Mouse (Mus musculus): ENCODE data around the gene Cxcl1. TPM values are rescaled to one million over a fixed set of nuclear protein-coding genes. Genes with fewer than 3 reads are reported as not detected.
A peak's percentile ranks its signal among the peaks of the same experiment; 100 is the strongest.

Gene Cxcl1
- polyA plus RNA-seq, 1 experiment from 2014 or later = 0.24 TPM

GRCm38 (mm10) chr5:90897429-90897828, 6.4 kb downstream of the Cxcl1 start:
- H3K27ac ChIP-seq (replicated peaks) = no peak overlapping the region
- H3K4me1 ChIP-seq = peaks cover 8% of the 10 kb centered on the region
- no peaks in the 10 kb centered on the region for H3K9me3 ChIP-seq
- no peak overlapping the region for H3K4me3 ChIP-seq
- no peaks in the 10 kb centered on the region for H3K27me3 ChIP-seq
- no peak overlapping the region for H3K4me2 ChIP-seq (replicated peaks)
- no peak overlapping the region for H3K9ac ChIP-seq (replicated peaks)
- H3K36me3 ChIP-seq = no peaks in the 10 kb centered on the region
- 77% methylated on average over 3 of the region's 3 CpGs for WGBS
- ATAC-seq (replicated peaks) = no peak

GRCm38 (mm10) chr5:90899308-90899707, 8.3 kb downstream of the Cxcl1 start:
- Histone ChIP-seq H3K9ac (replicated peaks) (no peak overlapping the region), H3K27me3 (peaks cover 4% of the 10 kb centered on the region; the same call in 1 of the 2 replicates), H3K4me1 (peaks cover 17% of the 10 kb centered on the region), H3K4me2 (replicated peaks) (no peak overlapping the region), H3K27ac (replicated peaks) (no peak overlapping the region), H3K9me3 (no peaks in the 10 kb centered on the region), H3K36me3 (no peaks in the 10 kb centered on the region), H3K4me3 (no peak overlapping the region)
- 85% methylated on average over 5 of the region's 5 CpGs for WGBS
- no peak for ATAC-seq (replicated peaks)

GRCm38 (mm10) chr5:90900147-90900546, 9.1 kb downstream of the Cxcl1 start:
- H3K36me3 ChIP-seq = no peaks in the 10 kb centered on the region
- peaks cover 17% of the 10 kb centered on the region for H3K4me1 ChIP-seq
- 34% methylated on average over 7 of the region's 7 CpGs for whole genome bisulfite sequencing

DNA sequence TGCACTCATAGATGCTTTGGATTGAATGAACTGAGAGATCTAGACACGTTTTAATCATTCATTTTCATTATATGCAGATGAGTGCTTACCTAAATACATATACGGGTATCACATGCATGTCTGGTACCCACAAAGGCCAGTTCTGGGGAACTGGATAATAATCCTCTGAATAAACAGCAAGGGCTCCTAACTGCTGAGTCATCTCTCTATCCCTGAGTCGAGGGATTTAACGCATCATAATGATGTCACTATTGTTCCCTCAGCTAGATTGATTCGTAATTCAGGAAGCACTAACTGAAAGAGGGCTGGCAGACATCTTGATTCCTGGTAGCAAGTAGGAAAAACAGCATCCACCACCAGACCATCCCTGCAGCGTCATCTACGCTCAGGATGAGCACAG, 9.6 kb downstream of the Cxcl1 start:
- H3K9me3 ChIP-seq = no peaks in the 10 kb centered on the region
- H3K36me3 ChIP-seq = no peaks in the 10 kb centered on the region
- H3K4me3 ChIP-seq = no peak overlapping the region
- no peak overlapping the region for H3K9ac ChIP-seq (replicated peaks)
- H3K27ac ChIP-seq (replicated peaks) = no peak overlapping the region
- peaks cover 4% of the 10 kb centered on the region; the same call in 1 of the 2 replicates for H3K27me3 ChIP-seq
- ATAC-seq (replicated peaks) = no peak
- peaks cover 17% of the 10 kb centered on the region for H3K4me1 ChIP-seq
- H3K4me2 ChIP-seq (replicated peaks) = no peak overlapping the region
- 63% methylated on average over 7 of the region's 7 CpGs for WGBS

More at GRCm38 (mm10) chr5:90900147-90900546, 9.1 kb downstream of the Cxcl1 start:
- no peak overlapping the region for H3K4me2 ChIP-seq (replicated peaks)
- H3K27me3 ChIP-seq = peaks cover 4% of the 10 kb centered on the region; the same call in 1 of the 2 replicates
- ATAC-seq (replicated peaks) = no peak
- no peaks in the 10 kb centered on the region for H3K9me3 ChIP-seq
- H3K4me3 ChIP-seq = no peak overlapping the region
- no peak overlapping the region for H3K9ac ChIP-seq (replicated peaks)
- H3K27ac ChIP-seq (replicated peaks) = no peak overlapping the region

DNA sequence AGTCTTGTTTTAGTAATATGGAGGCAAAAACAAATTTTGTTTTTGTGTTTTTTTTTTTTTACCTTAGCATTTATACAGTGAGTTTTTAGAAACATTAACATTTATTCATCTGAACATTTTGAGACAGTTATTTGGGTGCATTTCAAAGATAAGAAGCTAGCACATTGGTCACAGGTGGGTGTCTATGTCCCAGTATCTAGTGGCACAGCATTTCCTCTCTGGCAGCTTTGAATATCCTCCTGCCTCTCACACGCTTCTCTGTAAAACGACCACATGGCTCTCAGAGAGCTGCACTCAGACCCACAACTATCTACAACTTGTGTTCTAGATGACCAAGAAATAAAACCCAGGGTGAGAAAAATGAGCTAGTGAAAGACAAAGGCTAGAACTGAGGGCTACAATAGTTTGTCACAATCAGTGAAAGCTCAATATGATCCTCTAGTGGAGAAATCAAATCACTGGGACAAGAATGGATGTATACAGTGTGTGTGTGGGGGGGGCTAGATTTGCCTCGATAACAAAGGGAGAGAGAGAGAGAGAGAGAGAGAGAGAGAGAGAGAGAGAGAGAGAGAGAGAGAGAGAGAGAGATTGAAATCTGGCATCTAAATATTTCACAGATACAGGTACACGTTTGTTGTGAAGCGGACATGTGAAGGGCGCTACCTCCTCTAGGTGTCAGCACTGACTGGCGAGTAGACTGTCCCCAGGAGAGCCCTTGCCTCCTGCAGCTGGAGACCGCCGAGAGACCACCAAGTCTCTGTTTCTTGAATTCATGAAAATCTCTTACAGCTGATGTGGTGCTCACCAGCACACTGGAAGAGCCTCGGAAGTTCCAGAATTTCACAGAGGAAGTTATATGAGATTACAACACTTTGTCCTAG, 11.6 kb downstream of the Cxcl1 start:
- Histone ChIP-seq H3K9ac (replicated peaks) (no peak overlapping the region), H3K4me1 (peaks cover 17% of the 10 kb centered on the region), H3K4me3 (peak overlapping the region; percentile 32), H3K36me3 (no peaks in the 10 kb centered on the region), H3K27ac (replicated peaks) (no peak overlapping the region), H3K9me3 (no peaks in the 10 kb centered on the region), H3K4me2 (replicated peaks) (peak overlapping the region; percentile 66), H3K27me3 (peaks cover 4% of the 10 kb centered on the region; the same call in 1 of the 2 replicates)
- WGBS = 12% methylated on average over 10 of the region's 10 CpGs
- peak; percentile 47 for ATAC-seq (replicated peaks)

DNA sequence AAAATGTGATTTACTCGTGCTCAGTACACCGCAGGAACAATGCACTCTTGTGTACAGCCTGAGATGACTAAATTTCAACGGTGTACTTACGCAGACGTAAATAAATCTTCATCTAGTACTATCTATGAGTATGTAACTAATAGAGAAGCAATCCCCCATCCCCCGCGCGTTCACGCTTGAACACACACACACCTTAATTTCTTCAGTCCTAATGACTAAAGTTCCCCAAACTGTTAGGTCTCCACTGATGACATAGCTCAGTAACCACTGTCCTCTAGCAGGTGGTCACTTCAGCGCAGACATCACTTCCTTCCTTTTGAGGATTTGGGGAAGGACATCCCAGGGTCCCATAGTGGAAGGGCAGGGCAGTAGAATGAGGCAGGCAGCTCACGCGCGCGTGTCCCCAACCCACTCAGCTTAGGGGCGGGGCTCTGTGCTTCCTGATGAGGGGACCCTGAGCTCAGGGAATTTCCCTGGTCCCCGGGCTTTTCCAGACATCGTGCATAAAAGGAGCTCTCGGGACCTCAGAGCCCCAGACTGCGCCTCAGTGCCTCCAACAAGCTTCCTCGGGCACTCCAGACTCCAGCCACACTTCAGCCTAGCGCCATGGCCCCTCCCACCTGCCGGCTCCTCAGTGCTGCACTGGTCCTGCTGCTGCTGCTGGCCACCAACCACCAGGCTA, 12.4 kb downstream of the Cxcl1 start, which contains the start of gene Cxcl2:
TSS of gene Cxcl2 (plus strand) at position 533 of the 682 bp plus-strand sequence.
- Histone ChIP-seq H3K27ac (replicated peaks) (no peak within 1 kb of the TSS), H3K27me3 (peaks cover 4% of the 10 kb centered on the region; the same call in 1 of the 2 replicates), H3K36me3 (no peaks in the 10 kb centered on the region), H3K9me3 (no peaks in the 10 kb centered on the region), H3K9ac (replicated peaks) (no peak within 1 kb of the TSS; the same call in 1 of the 2 replicates), H3K4me1 (peaks cover 17% of the 10 kb centered on the region), H3K4me2 (replicated peaks) (peak within 1 kb of the TSS; percentile 66), H3K4me3 (peak within 1 kb of the TSS; percentile 32)
- WGBS = 6% methylated on average over 22 of the region's 22 CpGs
- ATAC-seq (replicated peaks) = peak; percentile 70

DNA sequence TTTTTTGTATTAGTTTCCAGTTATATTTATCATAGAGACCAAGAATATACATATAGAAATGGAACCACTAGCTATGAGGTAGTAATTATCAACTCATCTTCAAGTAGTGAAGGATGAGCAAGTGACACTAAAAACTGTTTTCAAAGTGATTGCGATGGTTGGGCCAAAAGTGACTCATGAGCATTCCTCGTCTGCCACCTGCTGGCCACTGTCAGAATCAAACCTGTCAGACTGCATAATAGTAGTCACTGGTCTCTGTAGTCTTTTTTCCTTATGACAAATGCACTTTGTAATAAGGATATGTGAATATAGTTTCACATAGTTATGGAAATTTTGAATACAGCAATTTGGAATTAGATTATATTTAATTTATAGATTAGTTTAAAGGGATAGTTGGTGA, 17.9 kb downstream of the Cxcl1 start:
- WGBS = 1% methylated on average over 2 of the region's 2 CpGs
- H3K27ac ChIP-seq (replicated peaks) = no peak overlapping the region

DNA sequence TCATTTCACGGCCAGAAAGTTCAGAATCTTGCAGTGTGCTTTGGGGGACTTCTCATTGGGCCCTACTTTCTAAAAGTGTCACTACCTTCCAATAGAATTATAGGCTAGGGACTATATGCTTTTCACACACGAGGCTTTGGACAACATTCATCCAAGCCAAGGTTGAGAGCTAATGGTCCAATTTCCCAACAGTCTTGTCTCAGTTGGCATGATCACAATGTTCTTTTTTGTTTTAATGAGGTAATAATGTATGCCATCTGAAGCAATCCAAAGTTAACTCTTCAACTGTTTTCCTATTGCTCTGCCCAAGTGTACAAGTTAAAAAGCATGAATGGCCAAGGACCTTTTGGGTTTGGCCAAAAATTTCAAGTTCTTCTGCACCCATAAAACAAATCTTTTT, 28.5 kb downstream of the Cxcl1 start:
- Histone ChIP-seq H3K36me3 (no peaks in the 10 kb centered on the region), H3K27ac (replicated peaks) (no peak overlapping the region), H3K4me1 (no peaks in the 10 kb centered on the region), H3K4me3 (no peak overlapping the region), H3K9ac (replicated peaks) (no peak overlapping the region), H3K9me3 (no peaks in the 10 kb centered on the region), H3K4me2 (replicated peaks) (no peak overlapping the region), H3K27me3 (no peaks in the 10 kb centered on the region)
- 75% methylated on average over 2 of the region's 2 CpGs for WGBS
- no peak for ATAC-seq (replicated peaks)

More for the DNA sequence above, 17.9 kb downstream of the Cxcl1 start:
- Histone ChIP-seq H3K4me2 (replicated peaks) (no peak overlapping the region), H3K9me3 (no peaks in the 10 kb centered on the region), H3K36me3 (no peaks in the 10 kb centered on the region), H3K9ac (replicated peaks) (no peak overlapping the region), H3K4me3 (no peak overlapping the region), H3K27me3 (no peaks in the 10 kb centered on the region), H3K4me1 (no peaks in the 10 kb centered on the region)
- ATAC-seq (replicated peaks) = peak; percentile 79; the same call in 1 of the 2 replicates

GRCm38 (mm10) chr5:90922958-90923357, 31.9 kb downstream of the Cxcl1 start:
- WGBS = 92% methylated on average over 4 of the region's 4 CpGs
- no peak for ATAC-seq (replicated peaks)
- H3K27ac ChIP-seq (replicated peaks) = no peak overlapping the region
- no peaks in the 10 kb centered on the region for H3K27me3 ChIP-seq
- no peak overlapping the region for H3K4me2 ChIP-seq (replicated peaks)
- H3K9ac ChIP-seq (replicated peaks) = no peak overlapping the region
- no peak overlapping the region for H3K4me3 ChIP-seq
- no peaks in the 10 kb centered on the region for H3K9me3 ChIP-seq
- H3K4me1 ChIP-seq = no peaks in the 10 kb centered on the region
- no peaks in the 10 kb centered on the region for H3K36me3 ChIP-seq

DNA sequence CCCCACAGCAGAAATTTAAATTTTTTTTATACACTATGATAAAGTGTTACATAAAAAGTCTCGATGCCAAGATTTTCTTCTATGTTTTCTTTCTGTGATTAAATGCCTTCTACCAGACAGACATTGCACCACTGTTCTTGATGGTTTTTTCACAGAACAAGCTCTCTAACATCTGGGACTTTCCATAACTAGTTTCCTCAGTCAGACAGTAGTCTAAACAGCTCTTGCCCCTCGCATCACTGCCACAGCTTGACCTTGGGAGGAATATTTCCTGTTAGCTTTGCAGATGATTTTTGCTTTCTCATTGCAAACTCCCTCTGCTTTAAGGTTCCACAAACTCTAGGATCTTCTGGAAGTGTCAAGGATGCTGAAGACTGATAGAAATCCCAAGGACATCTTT, 39.5 kb downstream of the Cxcl1 start:
- Histone ChIP-seq H3K4me1 (peaks cover 9% of the 10 kb centered on the region), H3K4me3 (peak overlapping the region; percentile 75), H3K9ac (replicated peaks) (peak overlapping the region; percentile 93), H3K4me2 (replicated peaks) (peak overlapping the region; percentile 52), H3K27ac (replicated peaks) (peak overlapping the region; percentile 98), H3K36me3 (no peaks in the 10 kb centered on the region), H3K9me3 (no peaks in the 10 kb centered on the region), H3K27me3 (no peaks in the 10 kb centered on the region)
- 52% methylated on average over 2 of the region's 2 CpGs for WGBS
- peak; percentile 4; the same call in 1 of the 2 replicates for ATAC-seq (replicated peaks)

DNA sequence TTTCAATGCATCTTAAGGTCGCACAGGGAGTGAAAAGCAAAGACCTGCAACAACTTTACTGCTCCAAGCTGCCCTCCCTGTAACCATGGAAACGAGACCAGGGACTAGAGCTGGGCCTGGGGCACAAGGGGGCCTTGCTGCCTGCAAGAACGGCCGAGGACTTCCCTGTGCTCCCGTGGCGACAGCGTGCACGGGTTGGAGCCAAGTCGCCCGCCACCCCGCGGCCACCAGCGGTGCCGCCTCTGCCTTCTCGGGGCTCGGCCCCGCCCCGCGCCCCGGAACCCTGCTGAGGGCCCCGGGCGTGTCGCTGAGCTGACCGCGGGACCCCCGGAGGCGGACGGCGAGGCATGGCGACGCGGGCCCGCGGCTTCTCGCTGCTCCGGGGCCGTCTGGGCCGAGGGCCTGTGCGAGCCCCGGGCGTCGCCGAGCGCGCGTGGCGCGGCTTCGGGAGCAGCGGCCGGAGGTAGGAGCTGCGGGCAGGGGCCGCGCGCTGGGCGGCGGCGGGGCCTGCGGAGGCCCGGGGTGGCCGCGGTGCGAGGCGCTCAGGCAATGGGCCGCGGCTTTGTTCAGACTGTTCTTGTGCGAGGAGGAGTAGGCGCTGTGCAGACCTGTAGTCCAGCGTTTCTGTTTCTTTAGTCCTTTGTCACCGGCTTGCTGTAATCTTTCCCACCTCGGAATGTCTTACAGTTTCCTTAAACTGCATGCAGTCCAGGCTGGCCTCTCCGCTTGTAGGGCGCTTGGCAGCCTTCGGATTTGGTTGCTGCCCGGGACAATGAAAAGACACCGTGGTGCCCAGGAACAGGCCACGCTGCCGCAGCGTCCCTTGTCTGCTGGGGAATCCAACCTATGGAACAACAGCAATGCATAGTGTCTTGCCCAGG, 40.2 kb downstream of the Cxcl1 start, which contains the start of gene Mthfd2l:
TSS of gene Mthfd2l (plus strand) at position 147 of the 881 bp plus-strand sequence.
- H3K27me3 ChIP-seq = no peaks in the 10 kb centered on the region
- no peaks in the 10 kb centered on the region for H3K9me3 ChIP-seq
- peak within 1 kb of the TSS; percentile 93 for H3K9ac ChIP-seq (replicated peaks)
- peak; percentile 97 for ATAC-seq (replicated peaks)
- 0 out of 2 replicates have a peak, but pooled peaks cover 4% of the 10 kb centered on the region for H3K36me3 ChIP-seq
- H3K4me2 ChIP-seq (replicated peaks) = peak within 1 kb of the TSS; percentile 52
- H3K4me1 ChIP-seq = peaks cover 9% of the 10 kb centered on the region
- H3K4me3 ChIP-seq = peak within 1 kb of the TSS; percentile 75
- H3K27ac ChIP-seq (replicated peaks) = peak within 1 kb of the TSS; percentile 98
- 1% methylated on average over 68 of the region's 79 CpGs for WGBS

Data from forebrain, embryonic 15.5 days (tissue).